Mouse (Mus musculus) induced T-regulatory cell, adult 2 months (primary cell): Measurements from ENCODE around the gene Dusp15.

Source experiments
- DNase-seq: peaks from one replicate; pipeline ENCODE4 v3.0.0-alpha.2; 2012; ENCODE audit warnings: low read depth

Dusp15 gene

DNA sequence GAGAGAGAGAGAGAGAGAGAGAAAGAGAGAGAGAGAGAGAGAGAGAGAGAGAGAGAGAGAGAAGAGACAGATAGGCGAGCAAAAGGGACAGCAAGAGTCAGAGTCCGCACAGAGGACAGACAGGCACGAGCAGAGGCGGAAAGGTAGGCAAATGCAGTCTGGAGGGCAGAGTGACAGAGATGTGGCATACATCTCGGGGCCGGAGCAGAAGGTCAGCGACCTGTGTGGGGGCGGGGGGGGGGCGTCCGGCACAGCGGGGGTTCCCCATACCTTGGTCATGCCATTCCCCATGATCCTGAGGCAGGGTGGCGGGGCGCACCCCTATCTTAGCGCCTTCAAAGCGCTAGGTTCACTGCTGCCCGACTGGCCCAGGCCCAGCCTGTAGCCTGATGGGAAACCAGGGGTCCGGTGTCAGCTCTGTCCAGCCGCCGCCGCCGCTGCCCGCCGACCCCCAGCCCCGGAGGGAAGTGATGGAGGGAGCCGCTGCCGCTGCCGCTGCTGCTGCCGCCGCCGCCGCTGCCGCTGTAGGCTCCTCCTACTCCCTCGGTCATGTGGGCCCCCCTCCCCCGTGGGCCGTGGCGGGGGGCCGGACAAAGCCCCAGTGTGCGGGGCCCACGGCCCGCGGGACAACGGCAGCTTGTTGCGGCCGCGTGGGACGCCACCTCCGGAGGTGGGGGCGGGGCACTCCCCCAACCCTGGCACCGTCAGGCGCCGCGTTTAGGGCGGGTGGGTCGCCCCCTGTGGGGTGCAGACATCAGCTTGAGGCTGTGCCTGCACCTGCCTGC, at the start of gene Dusp15:
Gene Dusp15, minus strand, starts transcription at position 634 of the 785 bp plus-strand sequence.
- no peak for DNase-seq

DNA sequence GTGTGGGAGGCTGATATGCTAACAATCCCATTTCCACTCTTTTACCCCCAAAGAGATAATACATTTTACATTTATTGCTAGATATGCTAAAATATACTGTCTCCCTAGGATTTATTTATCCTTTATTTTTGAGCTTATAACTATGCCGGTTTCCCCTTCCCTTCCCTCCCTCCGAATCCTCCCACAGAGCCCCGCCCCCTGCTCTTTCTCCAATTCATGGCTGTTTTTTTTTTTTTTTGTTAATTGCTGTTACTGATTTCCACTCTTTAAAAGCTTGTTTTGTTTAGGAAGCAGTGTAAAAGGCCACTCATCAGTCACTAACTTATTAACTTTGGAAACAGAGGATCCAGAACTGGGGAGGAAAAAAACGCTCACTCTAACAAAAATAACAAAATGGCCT, 45.5 kb upstream of the Dusp15 start:
- no peak for DNase-seq

DNA sequence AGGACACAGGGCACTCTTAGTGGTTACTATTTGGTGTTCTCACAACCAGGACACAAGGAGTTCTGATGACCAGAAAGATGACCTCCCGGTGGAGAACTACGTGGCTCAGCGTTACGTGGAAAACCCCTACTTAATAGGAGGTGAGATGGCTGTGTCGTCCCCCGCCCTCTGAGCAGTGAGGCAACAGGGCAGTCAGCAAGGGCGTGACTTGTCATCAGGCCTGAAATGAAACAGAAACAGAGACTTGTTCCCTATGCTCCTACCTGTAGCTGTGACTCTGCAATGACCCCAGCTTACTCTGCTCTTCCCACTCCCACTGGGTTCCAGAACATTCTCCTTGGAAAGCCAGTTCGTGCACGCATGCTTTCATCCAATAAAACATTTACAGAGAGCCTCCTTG, 40.0 kb upstream of the Dusp15 start:
- DNase-seq, result no peak

DNA sequence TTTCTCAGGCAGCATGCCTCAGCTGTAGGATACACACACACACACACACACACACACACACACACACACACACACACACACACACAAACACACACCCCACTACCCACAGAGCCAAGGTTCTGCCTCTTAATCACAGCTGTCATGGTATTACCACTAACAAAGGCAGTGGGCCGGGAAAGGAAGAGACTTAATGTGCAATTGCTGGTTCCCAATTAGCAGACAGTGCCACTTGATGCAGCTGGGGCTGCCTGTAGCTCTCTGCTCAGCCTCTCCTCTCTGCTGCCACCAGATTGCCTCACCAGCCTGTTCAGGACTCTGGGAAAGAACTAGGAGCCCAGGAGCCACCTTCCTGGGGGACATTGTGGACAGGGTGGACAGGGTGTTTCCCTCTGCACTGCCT, 34.1 kb upstream of the Dusp15 start:
- DNase-seq, result no peak

DNA sequence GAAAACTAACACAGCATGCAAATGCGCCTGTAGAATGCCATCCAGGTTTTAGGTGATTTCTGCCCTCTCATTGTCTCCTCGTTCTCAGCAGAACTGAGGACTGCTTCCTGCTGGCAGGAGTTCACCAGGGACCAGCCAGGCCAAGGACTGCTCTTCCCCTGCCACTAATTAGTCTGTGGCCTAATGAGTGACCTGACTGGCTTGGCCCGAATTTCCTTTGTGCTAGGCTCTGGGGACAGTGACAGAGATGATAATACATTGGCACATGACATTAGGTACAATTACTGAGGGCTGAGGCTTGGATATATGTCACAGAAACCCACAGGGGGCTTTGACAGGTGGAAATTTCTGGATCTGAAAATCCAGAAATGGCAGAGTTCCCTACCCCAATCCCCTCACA, 25.5 kb upstream of the Dusp15 start:
- no peak for DNase-seq

DNA sequence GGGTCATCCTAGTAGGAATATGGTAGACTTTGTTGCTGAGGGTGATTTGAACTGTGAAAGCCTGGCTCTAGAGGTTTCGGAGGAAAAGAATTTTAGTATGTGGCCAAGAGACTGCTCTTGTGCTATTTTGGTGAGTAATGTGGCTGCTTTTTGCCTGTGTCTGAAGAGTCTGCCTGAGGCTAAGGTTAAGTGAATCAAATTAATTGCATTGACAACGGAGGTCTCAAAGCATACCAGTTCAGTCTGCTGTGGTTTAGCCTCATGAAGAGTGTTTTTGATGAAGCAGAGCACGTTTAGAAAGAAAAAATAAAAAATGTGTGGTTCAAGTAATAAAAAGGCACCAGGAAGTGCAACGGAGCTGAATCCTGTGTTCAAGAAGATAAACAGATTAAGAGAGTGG, 14.1 kb upstream of the Dusp15 start:
- DNase-seq, result no peak

DNA sequence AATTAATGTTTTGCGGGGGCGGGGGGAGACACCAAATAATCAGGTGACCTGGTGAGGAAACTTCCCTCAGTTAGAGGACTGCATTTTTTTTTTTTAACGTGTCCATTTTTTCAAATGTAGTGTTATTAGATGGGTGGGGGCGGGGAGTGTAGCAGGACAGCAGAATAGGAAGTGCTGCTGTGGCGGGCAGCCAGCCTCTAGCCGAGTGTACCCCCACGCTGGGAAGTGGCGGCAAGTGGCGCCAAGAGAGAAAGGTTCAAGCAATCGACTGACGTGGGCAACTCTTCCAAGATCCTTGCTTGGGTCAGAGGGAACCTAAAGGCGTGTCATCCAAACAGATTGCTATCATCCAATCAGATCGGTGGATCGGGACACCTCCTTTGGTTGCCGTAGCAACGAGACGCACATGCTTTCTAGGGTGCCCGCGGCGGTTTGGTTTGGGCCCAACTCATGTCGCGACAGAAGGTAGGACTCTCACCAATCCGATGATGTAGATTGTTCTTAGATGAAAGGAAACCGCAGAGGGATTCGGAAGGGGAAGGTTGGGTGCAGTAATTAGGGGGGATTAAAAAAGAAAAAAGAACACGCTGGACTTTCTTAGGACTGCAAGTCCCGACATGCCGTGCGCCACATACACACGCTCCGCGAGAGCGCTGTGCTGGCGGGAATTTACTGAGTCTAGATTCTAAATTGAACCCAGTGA, 10.7 kb upstream of the Dusp15 start, which contains the start of gene Ttll9:
Gene Ttll9, plus strand, starts transcription at position 395 of the 703 bp plus-strand sequence.
- DNase-seq, result peak; percentile 77

DNA sequence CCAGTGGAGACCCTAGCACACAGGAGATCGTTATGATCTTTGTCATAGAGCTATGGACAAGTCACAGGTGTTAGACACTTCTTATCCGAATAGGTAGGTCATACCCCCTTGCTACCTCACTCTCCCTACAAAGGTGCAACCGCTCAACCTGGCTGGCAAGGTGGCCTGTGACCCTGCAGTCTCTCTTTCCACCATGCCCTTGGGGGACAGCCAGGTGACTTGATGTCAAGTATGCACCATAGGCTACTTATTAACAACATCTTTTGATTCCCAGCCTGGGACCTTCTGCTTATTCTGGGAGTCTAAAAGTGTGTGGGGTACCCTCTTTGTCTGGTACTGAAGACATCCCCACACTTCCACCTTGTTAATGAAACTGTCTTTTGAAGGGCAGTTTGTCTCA, 6.6 kb upstream of the Dusp15 start:
- DNase-seq, result no peak

DNA sequence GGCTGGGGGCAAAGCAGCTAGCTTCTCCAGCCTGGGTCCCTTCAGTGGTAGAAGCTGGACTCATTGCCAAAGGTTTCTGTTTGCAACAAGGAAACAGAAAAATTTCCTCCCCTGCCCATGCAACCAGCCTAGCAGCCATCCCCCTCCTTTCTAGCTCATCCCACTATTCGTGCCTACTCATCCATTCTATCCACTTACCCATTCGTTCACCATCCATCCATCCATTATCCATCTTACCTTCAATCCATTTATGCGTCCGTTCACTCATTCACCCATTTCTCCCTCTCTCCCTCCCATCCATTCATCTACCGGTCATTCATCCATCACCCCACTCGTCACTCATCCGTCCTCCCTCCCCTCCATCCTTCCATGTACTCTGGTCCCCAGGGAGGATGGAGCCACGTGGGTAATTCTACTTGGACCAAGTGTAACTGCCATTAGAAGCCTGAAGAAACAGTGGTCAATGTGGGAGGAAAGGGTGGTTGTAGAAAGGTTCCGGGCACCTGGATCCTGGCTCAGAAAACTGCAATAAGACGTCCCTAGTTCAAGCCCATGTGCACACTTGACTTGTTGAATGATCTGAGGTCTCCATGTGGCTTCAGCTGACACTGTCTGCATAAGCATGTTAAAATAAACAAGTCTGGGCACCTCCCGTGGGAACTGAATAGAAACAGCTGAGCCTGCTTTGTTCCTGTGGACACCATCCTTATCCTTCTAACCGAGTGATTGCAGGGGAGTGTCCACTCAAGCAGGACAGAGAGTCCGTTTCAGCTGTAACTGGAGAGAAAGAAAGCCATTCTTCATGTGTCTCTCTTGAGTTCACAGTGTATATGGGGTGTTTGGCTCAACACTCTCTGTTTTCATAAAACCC, 587 bp upstream of the Dusp15 start:
- no peak for DNase-seq

DNA sequence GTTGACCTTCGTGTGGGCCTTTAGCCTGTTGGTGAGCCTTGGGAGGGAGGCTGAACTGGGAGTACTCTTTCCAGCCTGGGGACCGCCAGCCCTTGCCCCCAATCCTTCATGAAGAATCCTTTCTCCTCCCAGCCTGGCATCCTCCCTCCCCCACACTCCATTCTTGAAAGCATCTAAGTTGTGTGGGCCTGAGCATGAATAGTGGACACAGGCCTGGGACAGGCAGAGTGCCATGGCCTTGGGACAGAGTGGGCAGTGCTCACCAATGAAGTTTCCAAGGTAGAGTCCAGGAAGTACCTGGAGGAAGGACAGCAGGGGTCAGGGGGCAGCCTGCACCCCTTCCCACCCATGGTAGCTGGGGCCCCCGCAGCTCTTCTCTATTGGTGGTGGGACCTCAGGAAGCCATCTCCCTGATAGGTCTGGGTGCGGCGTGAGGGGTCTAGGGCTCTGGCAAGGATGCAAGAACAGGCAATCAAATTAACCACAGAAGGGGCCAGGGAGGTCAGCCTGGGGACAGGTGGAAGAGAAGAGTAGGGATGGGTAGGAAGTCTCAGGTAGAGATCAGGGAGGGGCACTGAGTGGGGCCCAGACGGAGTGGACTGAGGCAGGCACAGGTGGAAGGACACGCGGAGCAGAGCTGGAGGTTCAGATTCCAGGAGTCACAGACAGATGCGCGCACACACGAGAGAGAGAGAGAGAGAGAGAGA, 987 bp downstream of the Dusp15 start:
- DNase-seq, result no peak

DNA sequence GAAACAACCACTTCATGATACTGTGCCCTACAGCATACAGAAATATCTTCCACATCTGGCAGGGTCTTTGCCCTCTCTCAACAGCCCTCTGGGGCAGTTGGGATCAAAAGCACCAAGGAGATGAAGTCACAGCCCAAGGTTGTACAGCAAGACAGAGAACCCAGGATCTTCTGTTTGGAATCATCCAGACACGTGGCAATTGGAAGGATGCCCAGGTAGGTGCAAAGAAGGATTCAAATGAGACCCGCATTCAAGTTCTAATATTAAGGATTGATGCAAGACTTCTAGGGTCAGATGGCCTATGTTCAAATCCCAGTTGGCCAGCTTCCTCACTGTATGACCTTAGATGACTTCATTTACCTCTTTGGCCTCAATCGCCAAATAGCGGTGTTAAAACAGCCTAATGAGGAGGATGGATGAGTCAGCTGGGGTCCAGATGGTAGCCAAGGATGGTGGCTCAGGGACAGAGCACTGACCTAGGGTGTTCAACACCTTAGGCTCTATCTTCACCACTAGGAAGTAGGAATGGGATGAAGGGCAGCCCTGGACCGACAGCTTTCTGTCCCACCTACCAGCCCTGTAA, 3.0 kb downstream of the Dusp15 start:
- DNase-seq, result no peak

DNA sequence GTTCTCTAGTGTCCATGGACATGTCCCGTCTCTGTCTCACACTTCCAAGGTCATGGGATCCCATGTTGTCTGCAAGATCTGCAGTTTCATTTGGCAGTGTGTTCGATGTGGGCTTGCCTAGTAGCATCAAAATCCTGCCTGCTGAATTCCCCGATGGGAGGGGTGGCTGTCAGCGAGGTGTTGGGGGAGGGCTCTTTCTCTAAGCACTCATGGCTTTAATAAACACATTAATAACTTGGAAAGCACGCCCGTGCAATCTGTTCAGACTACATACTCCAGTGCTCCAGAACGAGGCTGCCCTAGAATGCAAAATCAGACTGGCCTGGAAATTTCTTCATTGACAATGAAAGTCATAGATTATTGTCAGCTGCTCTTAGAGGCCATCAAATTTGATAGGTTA, 4.4 kb downstream of the Dusp15 start:
- no peak for DNase-seq

DNA sequence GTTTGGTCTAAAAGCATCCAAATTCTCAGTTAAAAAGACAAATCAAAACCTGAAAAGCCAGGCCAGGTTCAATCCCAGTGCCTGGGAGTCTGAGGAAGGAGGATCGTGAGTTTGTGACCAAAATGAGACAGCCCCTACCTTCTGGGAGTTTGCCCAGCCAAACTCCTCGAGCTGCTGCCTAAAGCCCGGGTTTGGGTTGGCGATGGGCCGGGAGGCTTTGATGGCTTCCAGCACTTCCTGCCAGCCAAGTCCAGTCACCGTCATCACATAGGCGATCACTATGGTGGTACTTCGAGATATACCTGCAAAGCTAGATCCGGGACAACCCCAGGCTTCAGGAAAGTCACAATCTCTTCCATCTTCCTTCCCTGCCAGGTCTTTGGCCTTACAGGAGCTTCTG, 7.5 kb downstream of the Dusp15 start:
- no peak for DNase-seq

DNA sequence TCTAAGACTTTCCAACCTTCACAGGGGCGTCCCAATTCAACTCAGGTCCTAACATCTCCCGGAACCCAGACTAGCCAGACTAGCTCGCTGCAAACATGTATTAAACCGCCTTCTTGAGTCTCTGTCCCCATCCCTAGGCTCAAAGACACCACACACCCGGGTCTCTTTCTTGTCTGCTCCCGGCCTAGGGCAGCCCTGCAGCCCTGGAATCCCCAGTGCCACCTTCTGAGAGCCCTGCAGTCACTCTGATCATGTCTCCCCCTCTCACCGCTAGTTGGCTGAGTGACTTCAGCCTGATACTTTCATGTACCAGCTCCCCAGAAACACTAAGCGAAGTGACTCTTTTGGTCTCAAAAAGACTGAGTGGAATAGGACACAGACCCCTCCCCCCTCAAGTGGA, 7.9 kb downstream of the Dusp15 start:
- no peak for DNase-seq

DNA sequence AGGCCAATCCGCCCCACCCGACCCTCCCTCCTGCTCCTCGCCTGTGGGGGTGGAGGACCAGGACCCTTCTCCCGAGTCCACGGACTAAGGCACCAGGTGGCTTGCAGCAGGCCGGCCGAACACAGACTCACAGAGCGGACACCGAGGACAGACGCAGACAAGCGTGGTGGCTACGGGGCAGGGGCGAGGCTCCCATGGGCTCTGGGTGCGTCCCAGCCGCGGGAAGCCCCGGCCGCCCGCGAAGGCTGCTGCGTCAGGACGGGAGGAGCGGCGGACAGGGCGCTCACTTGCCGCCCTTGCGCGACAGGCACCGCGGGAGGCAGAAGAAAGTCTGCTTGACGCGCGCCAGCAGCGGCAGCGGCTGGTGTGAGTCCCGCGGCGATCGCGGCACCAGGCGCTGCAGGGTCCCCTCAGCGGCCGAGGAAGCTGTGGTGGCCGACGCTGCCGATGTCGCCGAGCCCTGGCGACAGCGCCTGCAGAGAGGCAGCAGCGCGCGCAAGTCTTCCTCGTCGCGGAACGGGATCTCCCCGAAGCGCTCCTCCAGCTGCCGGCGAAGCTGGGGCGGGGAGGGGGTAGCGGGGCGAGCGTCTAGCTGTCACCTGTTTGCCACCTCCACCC, 8.5 kb downstream of the Dusp15 start:
- DNase-seq, result no peak

DNA sequence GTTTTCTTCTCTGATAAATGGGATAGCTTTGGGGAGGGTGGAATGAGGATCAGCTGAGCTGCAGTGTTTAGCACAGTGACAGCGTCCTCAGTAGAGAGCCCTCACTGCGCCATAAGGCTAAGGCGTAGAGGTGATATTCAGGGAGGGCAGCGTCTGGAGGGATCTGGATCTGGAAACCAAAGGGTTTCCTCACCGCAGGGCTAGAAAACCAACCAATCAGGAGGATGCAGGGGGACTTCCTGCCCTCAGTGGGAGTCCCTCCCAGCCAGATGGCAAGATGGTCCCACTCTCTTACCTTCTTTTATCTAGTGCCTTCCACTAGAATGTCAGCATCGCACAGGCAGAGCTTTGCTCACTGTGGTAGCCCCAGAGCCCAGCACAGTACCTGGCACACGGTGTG, 9.7 kb downstream of the Dusp15 start:
- no peak for DNase-seq

DNA sequence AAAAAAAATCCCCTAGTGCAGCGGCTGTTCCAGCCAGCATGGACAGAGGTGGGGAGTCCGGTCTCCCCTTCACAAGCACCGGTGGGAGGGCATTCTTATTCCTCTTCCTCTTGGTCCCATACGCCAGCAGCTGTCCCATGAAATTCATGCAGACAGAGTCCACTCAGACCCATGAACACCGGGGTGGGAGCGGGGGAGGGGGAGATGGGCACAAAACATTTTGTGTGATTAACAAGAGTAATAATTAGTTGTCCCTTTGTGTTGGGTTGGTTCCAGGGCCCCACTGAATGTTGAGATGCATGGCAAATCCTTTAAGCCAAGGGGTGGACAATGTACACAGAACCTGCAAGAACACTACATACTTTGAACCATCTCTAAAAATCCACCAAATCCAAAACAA, 10.4 kb downstream of the Dusp15 start:
- DNase-seq, result no peak

DNA sequence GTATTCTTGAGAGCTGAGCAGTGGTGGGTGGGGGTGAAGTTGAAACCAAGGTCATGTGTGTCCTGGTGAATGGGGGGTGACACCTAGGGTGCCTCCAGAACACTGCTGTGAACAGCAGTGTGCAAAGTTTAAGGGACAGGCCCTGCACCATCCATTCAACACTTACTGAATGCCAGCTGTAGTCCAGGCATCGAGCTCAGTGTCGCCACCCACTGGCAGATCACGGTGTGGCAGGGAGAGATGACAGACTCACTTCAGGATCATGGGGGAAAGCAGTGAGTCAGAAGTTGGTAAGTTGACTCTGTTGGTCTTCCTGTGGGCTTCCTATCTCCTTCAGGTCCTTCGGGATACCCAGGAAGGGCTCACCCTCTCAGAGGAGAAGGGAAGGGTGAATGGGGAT, 11.7 kb downstream of the Dusp15 start:
- DNase-seq, result peak; percentile 57

DNA sequence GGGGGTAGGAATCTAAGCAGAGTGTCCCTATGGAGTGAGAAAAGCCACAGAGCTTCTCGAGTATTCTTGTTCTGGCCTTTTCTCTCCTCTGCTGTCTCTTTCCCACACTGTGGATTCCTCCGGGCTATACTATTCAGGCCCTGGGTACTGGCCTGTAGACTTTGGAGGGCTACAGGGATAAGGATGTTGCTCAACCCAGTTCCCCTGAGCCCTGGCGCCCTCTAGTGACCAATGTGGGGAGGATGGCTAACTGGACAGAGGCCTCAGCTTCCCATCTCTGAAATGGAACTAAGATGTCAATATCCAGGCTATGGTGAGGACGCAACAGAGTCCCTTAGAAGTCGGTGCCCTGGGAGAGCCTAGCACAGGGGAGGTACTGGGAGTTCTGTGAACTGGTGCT, 17.9 kb downstream of the Dusp15 start:
- peak; percentile 55 for DNase-seq

DNA sequence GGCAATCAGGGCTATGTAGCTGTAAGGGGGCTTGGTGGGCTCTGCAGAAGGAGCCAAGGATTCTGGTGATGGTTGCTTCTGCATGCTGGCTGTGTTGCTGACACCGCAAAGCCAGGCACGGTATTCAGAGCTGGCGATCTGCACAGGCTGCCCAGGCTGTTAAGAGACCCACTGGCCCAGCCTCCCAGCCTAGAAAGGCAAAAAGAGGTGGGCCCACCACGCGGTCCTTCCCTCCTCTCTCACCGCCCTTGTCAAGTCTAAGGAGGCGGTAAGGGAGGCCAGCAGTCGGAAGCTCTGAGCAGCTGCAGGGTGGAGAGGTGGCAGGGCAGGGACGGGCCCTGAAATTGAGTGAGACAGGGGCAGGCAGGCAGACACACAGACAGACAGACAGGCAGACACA, 18.4 kb downstream of the Dusp15 start, which contains the start of gene Foxs1:
Gene Foxs1, minus strand, starts transcription at position 161 of the 400 bp plus-strand sequence.
- no peak for DNase-seq
